Mouse (Mus musculus) lung, adult 18-20 months (tissue): ENCODE results near the gene Mrpl27.
"Not testable (repeated sequence)": the region's sequence is repeated elsewhere in the genome, so short reads cannot be mapped to it uniquely, and the experiment has no call there.

Experiments
- DNase-seq, 2 experiments: peaks; one replicate each; pipeline ENCODE4 v3.0.0; 2022; ENCODE audit warnings: mixed read lengths in 2 of 2

Mrpl27 gene

DNA sequence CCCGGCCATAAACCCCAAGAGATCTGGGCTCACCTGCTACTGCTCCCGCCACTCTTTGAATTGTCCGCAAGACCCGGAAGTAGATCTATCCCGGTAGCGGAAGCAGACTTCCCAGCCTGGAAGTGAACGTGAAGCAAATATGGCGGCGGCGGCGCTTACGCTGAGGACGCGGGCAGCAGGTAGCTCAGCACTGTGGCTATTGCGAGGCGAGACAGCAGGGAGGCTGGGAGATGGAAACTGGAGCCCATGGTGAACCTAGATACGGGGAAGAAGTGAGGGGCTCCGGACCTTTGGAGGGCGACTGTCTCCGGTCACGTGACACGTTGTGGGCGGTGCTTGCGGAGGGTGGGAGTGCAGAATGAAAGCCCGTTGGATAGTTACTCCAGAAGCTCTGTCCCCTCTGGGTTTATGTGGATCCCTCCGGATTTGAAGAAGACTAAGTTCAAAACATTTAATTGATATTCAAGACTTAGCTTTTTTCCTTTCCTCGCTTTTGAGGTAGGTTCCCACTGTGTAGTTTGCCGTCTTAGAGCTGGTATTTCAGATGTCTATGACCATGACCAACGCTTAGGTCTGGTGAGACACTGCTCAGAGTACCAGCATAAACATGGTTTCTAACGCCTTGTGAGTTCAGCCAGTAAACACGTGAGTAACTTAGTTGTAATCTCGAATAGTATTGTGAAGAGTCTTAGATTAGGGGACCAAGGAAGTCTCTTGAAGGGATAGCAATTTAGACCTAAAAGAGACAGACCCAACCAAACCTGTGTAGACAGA lies at the start of gene Mrpl27, which contains the start of gene Eme1:
Gene Mrpl27, plus strand, starts transcription at position 105 of the 774 bp plus-strand sequence.
Gene Eme1, minus strand, starts transcription at position 302 of the 774 bp plus-strand sequence.
- peak; percentile 84 to 87 for DNase-seq

DNA sequence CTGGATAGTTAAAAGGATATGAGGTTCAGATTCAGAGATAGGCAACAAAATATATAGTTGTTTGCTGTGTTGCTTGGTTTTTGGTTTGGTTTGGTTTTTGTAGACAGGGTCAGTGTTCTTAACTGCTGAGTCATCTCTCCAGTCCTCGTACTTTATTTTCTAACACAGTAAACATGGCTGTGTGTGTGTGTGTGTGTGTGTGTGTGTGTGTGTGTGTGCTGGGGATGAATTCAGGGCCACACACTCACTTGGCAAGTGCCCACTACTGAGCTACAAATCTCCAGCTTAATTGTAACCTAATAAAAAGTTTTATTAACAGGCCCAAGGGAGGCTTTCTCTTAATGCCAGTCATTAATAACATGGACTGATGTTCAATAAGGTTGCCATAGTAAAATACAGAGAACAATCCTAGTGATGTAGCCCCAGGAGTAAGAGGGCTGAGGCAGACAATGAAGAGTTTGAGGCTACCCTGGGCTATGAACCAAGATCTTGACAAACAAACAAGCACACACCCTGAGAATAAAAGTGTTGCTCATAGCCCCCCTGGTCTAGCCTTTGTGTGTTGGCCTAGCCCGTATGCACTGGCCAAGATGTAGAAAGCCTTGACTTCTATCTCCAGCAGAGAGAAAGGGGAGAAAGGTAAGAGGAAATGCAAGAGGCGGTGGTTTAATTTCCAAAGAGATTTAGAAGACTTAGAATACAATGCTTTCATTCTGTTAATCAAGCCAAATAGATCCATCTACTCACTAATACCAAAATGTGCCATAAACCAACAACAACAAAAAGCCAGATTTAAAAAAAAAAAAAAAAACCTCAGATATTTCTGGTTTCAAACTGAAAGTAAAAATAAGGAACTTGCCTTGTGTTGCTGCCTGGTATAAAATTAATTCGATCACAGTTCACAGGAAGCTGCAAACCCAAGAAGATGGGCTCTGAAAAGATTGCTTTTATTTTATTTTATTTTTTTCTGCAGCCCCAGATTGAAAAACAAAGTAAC lies 42.5 kb upstream of the Mrpl27 start:
- DNase-seq = no peak

DNA sequence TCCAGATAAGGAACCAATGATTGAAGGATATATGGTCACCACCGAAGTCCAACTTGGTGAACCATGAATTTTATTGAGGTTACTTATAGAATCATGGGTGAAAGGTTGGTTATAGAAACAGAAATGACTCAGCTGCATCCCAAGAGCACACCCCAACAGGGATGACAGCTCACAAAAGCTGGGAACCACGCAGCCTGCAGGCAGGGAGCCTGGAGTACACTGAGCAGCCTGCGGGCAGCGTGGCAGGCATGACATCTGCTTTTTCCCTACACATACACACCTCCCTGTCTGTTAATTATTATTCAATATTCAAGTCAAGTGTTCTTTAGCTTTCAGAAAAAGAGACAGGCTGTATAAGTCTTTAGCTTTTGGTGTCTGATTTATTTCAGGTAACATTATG lies 39.0 kb upstream of the Mrpl27 start:
- DNase-seq = no peak

DNA sequence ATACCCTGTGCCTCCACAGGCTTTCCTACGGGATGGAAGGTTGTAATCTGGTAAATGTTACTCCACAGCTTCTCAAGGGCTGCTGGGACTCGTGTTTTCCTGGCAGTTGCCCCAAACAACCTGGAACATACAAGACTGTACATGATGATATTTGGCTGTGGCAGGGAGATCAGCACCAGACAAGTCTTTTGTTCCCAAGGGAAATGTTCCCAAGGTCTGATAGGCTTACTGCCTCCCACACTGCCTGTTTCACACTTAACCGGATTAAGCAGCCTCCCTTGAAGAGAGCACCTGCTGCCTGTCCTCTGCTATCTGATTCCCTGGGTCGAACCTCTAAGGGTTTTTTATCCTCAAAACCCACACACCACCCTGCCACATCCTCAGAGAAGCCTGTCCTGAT lies 38.1 kb upstream of the Mrpl27 start:
- DNase-seq = no peak

DNA sequence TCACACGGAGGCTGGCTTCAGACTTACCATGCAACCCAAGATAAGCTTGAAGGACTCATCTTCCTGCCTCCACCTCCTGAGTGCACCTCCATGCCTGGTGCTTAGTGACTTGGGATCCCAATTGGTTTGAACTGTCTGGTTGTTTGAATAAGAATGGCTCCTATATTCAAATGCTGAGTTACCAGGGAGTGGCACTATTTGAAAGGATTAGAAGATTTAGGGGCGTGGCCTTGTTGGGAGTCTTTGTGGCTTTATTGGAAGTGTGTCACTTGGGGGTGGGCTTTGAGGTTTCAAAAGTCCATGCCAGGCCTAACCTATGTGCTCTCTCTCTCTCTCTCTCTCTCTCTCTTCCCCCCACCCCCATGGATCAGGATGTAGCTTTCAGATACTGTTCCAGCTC lies 35.9 kb upstream of the Mrpl27 start:
- no peak for DNase-seq

DNA sequence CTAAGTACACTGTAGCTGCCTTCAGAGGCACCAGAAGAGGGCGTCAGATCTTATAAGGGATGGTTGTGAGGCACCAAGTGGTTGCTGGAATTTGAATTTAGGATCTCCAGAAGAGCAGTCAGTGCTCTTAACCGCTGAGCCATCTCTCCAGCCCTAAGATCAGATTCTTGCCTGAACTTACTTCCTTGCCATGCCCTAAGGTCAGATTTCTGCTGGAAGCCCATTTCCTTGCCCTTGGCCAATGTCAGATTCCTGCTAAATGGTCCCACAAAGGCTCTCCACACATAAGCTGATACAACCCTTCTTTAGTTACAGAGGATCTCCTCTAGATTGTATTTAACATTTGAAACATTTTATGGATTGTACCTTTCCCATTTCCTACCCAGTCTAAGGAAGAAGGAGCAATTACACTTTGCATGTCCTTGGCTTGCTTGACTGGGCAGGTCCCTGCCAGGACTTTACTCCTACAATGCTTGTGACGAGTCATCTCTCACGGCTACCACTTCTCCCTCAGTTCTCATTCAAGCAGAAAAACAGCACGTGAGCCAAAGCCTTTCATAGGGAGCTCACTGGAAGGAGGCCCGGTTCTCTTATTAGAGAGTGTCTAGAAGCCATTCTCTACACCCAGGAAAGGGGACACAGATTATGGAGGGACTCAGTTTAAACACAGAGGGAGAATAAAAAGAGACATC lies 32.7 kb upstream of the Mrpl27 start:
- no peak for DNase-seq

DNA sequence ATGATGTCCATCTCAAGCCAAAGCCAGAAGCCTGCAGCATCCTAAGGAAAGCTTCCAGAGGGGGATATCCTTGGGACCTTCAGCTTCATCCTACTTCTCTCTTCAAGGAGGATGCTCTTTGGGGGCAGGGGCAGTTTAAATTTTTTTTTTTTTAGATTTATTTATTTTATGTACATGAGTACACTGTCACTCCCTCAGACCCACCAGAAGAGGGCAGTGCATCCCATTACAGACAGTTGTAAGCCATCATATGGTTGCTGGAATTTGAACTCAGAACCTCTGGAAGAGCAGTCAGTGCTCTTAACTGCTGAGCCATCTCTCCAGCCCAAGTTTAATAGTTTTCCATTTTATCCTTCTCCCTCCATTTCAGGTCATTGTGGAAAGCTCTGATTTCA lies 32.1 kb upstream of the Mrpl27 start:
- DNase-seq = no peak

DNA sequence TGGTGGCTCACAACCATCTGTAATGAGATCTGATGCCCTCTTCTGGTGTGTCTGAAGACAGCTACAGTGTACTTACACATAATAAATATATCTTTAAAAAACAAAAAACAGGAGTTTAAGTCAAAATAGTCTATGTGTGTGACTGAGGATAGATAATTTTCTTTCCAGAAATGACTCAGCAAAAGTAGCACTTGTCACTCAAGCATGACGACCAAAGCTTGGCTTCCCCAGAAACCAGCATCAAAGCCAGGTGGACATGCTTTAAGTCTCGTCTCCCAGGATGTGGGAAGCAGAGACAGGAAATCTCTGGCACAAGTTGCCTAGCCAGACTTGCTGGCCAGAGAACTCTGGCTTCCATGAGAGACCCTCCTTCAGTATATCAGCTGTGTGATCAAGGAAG lies 31.4 kb upstream of the Mrpl27 start:
- no peak for DNase-seq

DNA sequence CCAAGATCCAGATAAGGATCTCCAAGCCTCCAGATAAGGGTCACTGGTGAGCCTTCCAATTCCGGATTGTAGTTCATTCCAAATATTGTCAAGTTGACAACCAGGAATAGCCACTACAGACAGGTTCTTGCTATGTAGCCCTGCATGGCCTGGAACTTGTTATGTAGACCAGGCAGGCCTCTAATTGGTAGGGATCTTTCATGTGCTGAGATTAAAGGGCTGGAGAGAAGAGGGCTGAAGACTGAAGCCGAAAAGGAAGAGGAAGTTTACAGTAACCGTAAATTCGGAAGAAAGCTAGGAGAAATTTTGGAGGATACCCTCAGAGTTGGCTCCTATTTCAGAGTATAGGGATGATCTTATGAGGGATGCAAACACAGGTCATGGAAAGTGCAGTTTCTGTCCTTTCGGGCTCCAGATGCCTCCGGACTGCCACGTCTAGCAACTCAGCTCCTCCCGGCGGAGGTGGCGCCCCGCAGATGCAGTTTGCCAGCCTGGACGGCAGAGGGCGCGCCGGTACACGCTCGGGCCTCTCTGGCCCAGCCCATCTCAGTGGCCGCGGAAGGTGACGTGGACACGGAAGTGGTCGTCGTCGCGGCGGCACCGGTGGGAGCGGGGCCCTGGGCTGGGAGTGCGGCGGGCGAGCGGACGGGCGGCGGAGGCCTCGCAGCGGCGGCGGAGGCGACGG lies 24.2 kb upstream of the Mrpl27 start, which contains the start of gene Lrrc59:
Gene Lrrc59, plus strand, starts transcription at position 569 of the 685 bp plus-strand sequence.
- peak; percentile 93 to 95 for DNase-seq

DNA sequence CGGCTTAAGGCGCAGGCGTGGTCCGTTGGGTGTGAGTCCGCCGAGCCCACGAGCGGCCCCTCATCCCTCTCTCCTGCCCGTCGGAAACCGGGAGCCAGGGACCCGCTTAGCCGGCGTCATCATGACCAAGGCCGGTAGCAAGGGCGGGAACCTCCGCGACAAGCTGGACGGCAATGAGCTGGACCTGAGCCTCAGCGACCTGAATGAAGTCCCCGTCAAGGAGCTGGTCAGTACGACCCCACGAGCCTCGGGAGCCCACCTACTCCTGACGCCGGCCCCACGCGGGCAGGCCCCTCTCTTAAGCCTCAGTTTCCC lies 23.7 kb upstream of the Mrpl27 start:
- DNase-seq = no peak

DNA sequence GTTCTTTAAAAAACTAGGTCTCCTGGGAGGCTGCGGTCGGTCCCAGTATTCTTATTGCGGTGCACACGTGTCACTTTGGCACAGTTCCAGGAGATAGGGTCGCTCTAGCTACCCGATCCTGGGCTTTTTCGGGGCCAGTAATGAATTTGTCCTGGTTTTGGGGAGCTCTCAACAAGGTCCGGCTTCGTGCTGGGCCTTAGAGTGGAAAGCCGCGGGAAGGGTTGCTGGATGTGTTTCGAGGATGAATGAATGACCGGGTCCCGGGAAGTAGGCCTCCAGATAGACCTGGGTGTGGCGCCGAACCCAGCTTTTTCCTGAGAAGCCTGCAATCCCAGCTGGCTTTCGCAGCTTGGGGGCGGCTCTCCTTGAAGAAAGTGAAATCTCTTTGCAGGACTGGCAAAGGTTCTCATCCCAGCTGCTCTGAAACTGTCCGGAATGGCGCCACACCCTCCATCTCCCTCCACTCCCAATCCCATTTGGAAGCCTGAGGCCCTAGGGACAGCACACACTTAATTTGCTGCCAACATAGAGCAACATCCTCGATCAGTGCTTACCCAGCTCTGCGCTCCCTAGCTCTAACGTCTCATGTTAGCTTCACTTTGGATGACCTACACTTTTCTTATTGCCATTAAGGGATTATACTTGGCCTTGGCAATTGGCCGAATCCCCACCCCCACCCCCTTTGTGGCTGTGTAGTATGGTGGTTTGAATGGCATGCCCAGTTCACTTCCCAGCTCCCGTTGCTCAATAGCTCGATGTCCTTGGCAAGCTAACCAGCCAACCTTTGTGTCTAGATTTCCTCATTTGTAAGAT lies 23.2 kb upstream of the Mrpl27 start:
- peak; percentile 47 to 62 for DNase-seq

DNA sequence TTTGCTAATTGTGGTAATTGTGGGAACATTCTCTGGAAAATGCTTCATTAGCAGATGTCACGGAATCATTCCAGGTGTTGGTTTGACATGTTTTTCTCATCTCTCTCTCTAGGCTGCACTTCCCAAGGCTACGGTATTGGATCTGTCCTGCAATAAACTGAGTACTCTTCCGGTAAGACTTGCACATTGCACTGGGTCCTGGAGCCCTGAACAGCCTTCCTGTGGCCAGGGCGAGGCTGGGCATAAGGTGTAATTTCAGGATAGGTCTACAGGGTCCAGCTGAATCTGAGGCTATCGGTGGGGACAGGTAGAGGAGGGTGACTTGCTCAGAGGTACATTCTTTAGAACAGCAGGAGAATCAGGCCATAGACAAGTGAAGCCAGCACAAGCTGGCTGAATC lies 21.6 kb upstream of the Mrpl27 start:
- no peak for DNase-seq

DNA sequence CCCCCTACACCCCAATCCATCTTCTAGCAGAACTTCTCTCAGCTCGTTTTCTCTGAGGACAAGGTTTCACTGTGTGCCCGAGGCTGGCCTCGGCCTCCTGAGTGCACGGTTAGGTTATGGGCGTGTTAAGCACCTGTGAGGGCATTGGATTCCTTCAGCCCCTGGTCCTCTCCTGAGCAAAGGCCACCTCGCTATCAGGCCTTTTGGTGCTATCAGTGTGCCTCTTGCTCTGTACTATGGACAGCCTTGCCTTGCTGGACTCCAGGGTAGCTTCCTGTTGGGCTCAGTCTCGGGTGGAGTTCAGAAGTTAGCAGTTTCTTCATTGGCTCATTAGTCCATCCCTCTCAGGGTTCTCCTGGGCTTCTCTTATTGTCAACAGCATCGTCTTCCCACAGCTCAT lies 20.6 kb upstream of the Mrpl27 start:
- no peak for DNase-seq

DNA sequence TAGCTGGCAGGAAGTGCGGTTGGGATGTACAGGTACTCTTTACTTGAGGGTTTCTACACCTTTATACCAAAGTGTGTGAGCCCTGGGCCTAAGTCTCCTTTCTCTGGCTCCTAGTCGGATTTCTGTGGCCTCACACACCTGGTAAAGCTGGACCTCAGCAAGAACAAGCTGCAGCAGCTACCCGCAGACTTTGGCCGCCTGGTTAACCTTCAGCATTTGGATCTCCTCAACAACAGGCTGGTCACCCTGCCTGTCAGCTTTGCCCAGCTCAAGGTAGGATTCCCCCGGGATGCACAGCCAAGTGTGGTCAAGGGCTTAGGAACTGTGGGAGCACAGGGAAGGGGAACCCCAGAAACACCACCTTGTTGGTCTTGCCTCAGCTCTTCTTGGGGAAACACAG lies 19.1 kb upstream of the Mrpl27 start:
- no peak for DNase-seq

DNA sequence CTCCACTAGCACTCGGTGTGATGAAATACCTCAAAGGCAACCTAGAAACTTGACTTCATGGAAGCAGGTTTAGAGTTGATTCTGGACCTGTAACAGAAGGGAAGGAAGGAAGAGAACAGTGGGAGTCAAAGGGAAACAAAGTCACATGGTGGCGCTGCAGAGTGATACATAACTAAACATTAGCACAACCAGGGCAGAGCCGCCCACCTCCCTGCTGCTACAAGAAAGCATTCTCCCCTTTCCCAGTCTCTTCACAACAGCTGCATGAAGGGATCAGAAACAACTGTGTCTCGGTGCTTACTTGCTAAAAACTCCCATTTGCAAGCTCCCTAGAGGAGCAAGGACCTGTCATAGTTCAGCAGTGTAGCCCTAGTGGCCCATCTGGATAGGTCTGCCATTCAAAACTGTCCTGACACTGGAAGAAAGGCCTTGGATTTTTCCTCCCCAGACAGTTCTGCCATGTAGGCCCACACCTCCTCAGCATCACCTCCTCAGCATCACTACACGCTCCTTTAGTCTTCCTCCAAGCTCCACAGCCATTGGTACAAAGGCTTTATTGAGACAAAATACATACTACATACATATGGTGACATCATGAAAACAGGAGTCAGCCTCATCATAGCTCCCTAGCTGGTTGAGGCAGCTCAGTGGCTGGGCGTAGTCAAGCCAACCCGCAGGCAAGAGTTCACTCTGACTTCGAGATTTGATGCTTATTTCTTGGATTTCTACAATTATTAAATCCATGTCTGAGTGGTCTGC lies 8.9 kb upstream of the Mrpl27 start:
- DNase-seq = no peak

DNA sequence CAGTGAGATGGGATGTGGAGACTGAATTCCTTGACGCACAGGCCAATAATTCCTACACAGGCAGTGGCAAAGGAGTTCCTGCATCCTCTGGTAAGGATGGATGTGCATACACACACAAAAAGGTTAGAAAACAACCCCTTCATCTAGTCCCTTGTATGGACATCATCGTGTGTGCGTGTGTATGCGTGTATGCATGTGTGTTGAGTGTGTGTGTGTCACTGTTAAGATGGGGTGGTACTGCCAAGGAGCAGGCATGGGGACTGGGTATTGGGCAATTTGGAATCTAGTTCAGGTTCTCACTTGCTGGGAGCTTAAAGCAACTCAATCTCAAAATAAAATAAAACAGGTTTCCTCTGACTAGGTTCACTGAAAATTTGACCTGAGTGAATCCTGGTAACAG lies 7.1 kb upstream of the Mrpl27 start:
- DNase-seq = no peak

DNA sequence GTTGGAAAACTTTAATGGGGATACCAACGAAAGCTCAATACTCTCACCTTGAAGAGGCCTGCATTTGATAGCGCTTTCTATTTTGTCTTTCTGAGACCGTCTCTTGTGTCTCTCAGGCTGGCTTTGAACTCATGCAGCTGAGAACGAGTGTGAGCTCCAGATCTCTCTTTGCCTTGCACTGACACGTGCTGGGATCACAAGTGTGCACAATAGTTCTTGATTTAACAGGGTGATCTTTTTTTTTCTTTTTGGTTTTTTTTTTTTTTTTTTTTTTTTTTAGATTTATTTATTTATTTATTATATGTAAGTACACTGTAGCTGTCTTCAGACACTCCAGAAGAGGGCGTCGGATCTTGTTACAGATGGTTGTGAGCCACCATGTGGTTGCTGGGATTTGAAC lies 2.3 kb upstream of the Mrpl27 start:
- DNase-seq = not testable (repeated sequence)

DNA sequence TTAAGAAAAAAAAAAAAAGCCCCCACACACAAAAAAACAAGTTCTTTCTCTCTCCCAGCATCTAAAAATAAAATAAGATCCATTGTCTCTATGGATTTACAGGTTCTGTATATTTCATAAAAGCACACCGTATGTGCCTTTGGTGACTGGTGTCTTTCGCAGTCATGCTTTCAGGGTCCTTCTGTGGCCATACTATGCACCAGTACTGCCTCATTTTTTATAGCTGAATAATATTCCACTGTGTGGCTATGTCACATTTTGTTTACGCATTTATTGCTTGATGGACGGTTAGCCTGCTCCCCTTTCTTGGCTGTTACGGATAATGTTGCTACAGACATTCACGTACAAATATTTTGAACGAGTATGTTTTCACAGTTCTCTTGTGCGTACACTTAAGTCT lies 594 bp upstream of the Mrpl27 start:
- no peak for DNase-seq

DNA sequence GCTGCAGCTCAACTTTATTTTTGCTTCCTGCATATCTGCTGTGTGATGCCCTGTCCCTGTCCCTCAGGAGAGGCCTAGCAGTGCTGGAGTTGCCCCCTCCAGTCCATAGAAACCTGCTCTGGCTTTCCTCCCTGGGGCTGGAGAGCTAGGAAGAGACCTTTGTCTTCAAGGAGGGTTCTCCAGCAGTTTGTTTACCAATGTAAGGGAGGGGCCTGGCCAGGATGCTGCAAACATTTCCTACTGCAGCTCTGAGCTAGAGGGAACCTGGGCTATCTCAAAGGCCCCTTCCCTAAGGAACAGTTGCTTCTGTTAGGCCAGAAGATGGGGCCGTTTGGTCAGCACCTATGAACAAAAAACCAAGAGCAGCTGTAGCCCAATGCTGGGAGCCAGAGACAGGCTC lies 7.8 kb downstream of the Mrpl27 start:
- no peak for DNase-seq

DNA sequence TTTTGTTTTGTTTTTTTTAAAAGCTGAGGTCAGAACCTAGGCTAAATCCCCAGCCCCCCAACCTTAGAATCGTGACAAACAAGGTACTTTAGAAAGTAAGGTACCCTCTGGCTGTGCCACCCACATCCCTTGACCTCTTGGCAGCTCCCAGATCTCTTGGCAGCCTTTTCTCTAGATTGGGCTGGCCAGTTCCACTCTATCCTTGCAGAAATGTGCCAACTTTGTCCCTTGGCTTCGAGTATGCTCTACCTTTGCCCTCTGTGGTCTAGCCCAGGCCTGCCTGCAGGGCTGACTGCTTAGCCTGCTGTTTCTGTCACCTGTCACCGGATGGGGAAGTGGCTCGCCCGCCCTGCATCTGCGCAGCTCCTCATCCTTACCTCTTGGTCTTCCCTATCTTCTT lies 11.7 kb downstream of the Mrpl27 start:
- DNase-seq = no peak

DNA sequence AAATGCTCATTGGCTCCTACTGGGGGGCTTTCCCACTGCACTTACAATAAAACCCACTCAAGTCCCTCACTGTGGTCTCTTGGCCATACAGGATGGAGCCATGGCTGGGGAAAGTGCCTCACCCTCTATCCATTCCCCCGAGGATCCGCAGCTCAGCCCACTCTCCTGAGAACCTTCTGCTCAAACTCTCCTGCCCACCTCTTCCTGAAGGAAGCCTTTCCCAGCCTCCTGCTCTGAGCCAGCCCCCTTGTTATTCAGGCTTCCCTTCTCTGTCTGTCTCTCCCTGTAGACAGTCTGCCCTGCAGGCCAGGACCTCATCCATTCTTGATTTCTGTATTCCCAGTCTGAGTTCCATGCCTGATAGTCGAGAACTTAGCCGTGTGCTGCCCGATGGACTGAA lies 21.4 kb downstream of the Mrpl27 start:
- DNase-seq = no peak
